Mouse (Mus musculus) left cerebral cortex, adult 11 months (tissue): ENCODE results near the gene Sema6d.

ENCODE experiments used
- DNase-seq: peaks from one replicate; pipeline ENCODE4 v3.0.0; 2022; ENCODE audit warnings: low spot score

Sema6d gene

GRCm38 (mm10) chr2:124472674-124473507, 383.1 kb downstream of the Sema6d start:
- no peak for DNase-seq

GRCm38 (mm10) chr2:124477904-124478303, 388.1 kb downstream of the Sema6d start:
- no peak for DNase-seq

GRCm38 (mm10) chr2:124478526-124478925, 388.8 kb downstream of the Sema6d start:
- DNase-seq = no peak

- DNase-seq = no peak
Measured at GRCm38 (mm10) chr2:124485761-124486160, 396.0 kb downstream of the Sema6d start.

- DNase-seq = no peak
Measured at GRCm38 (mm10) chr2:124490010-124490801, 400.4 kb downstream of the Sema6d start.

GRCm38 (mm10) chr2:124495751-124496150, 406.0 kb downstream of the Sema6d start:
- DNase-seq = no peak

- no peak for DNase-seq
Measured at GRCm38 (mm10) chr2:124499670-124500069, 409.9 kb downstream of the Sema6d start.

GRCm38 (mm10) chr2:124505784-124506489, 416.2 kb downstream of the Sema6d start:
- DNase-seq = no peak

GRCm38 (mm10) chr2:124507804-124508203, 418.0 kb downstream of the Sema6d start:
- DNase-seq = no peak

- no peak for DNase-seq
Measured at GRCm38 (mm10) chr2:124509479-124509878, 419.7 kb downstream of the Sema6d start.

- no peak for DNase-seq
Measured at GRCm38 (mm10) chr2:124511826-124512225, 422.1 kb downstream of the Sema6d start.

- no peak for DNase-seq
Measured at GRCm38 (mm10) chr2:124522426-124522825, 432.7 kb downstream of the Sema6d start.

GRCm38 (mm10) chr2:124523667-124524066, 433.9 kb downstream of the Sema6d start:
- DNase-seq = no peak

- DNase-seq = no peak
Measured at GRCm38 (mm10) chr2:124524167-124524566, 434.4 kb downstream of the Sema6d start.

GRCm38 (mm10) chr2:124527641-124528040, 437.9 kb downstream of the Sema6d start:
- no peak for DNase-seq

- DNase-seq = no peak
Measured at GRCm38 (mm10) chr2:124530441-124530840, 440.7 kb downstream of the Sema6d start.

- DNase-seq = no peak
Measured at GRCm38 (mm10) chr2:124531062-124531461, 441.3 kb downstream of the Sema6d start.

GRCm38 (mm10) chr2:124532906-124533305, 443.1 kb downstream of the Sema6d start:
- no peak for DNase-seq

- DNase-seq = peak; percentile 28
Measured at GRCm38 (mm10) chr2:124533602-124534001, 443.8 kb downstream of the Sema6d start.

- DNase-seq = no peak
Measured at GRCm38 (mm10) chr2:124550315-124550714, 460.5 kb downstream of the Sema6d start.

- no peak for DNase-seq
Measured at GRCm38 (mm10) chr2:124554751-124555415, 465.1 kb downstream of the Sema6d start.
